Mouse (Mus musculus) CH12.LX (cell line): ENCODE measurements around the gene Cyp26a1. TPM values are rescaled to one million over a fixed set of nuclear protein-coding genes. Genes with fewer than 3 reads are reported as not detected.

Experiments
- DNase-seq: peaks from one replicate; pipeline ENCODE4 v3.0.0-alpha.2; 2013; ENCODE audit errors: extremely low read depth
- H3K27ac ChIP-seq: 2 replicates; pipeline ENCODE4 v1.5.1; 2012; ENCODE audit warnings: low read depth, mild to moderate bottlenecking, control low read depth, moderate library complexity; ENCODE audit not compliant: insufficient read depth
- H3K27me3 ChIP-seq: replicated peaks from 2 replicates; pipeline ENCODE3; 2012; ENCODE audit warnings: inconsistent platforms
- H3K36me3 ChIP-seq, 2 experiments: replicated peaks in 1 of 2; 2 replicates each; pipeline versions ENCODE3 to v1.6.1; 2012; ENCODE audit warnings: inconsistent platforms in 1 of 2, low read length in 1 of 2, mild to moderate bottlenecking in 1 of 2, mixed read lengths in 1 of 2, moderate library complexity in 1 of 2; ENCODE audit not compliant: control insufficient read depth in 1 of 2, insufficient read depth in 1 of 2
- H3K4me1 ChIP-seq, 2 experiments: 2 replicates each; pipeline ENCODE4 v1.6.1; 2012; ENCODE audit warnings: inconsistent platforms in 1 of 2, moderate library complexity in 1 of 2; ENCODE audit not compliant: insufficient read depth in 2 of 2, control insufficient read depth in 1 of 2
- H3K4me2 ChIP-seq: 2 replicates; pipeline ENCODE4 v1.6.1; 2012; ENCODE audit warnings: low read depth, mild to moderate bottlenecking, control low read depth; ENCODE audit not compliant: poor library complexity, insufficient read depth, severe bottlenecking
- H3K4me3 ChIP-seq, 3 experiments: fragments of 150-350 bp in 1 of 3; sonication (generic) in 1 of 3; replicated peaks in 1 of 3; 2 replicates each; pipeline versions ENCODE3 to v1.5.1; 2011 to 2012; ENCODE audit warnings: low read depth in 2 of 3, low read length in 2 of 3, mild to moderate bottlenecking in 2 of 3, moderate library complexity in 2 of 3, control low read depth in 1 of 3, improper control_type of control experiment in 1 of 3, inconsistent platforms in 1 of 3, mixed read lengths in 1 of 3; ENCODE audit not compliant: poor library complexity in 1 of 3
- H3K79me2 ChIP-seq: replicated peaks from 2 replicates; pipeline ENCODE4 v1.6.1; 2012; ENCODE audit warnings: mild to moderate bottlenecking, moderate library complexity; ENCODE audit not compliant: control insufficient read depth, poor library complexity, insufficient read depth, severe bottlenecking; ENCODE audit errors: extremely low read depth
- H3K9ac ChIP-seq: 2 replicates; pipeline ENCODE4 v1.6.1; 2012; ENCODE audit warnings: low read depth, mild to moderate bottlenecking, control low read depth, moderate library complexity; ENCODE audit not compliant: insufficient read depth
- H3K9me3 ChIP-seq: replicated peaks from 2 replicates; pipeline ENCODE3; 2012; ENCODE audit warnings: low read length, inconsistent platforms, mixed read lengths
- BHLHE40 ChIP-seq: IDR thresholded peaks from 2 replicates; pipeline ENCODE4 v1.6.1; 2011; ENCODE audit warnings: mild to moderate bottlenecking, low read depth, low read length, improper control_type of control experiment
- E2F4 ChIP-seq: IDR thresholded peaks from 2 replicates; pipeline ENCODE4 v1.6.1; 2011; ENCODE audit warnings: low read depth, low read length, improper control_type of control experiment; ENCODE audit not compliant: insufficient replicate concordance
- ELF1 ChIP-seq: IDR thresholded peaks from 2 replicates; pipeline ENCODE4 v1.6.1; 2014; ENCODE audit warnings: low read depth, mild to moderate bottlenecking, inconsistent platforms, low read length, improper control_type of control experiment
- EP300 ChIP-seq: IDR thresholded peaks from 2 replicates; pipeline ENCODE4 v1.6.1; 2011; ENCODE audit warnings: low read length, improper control_type of control experiment
- ETS1 ChIP-seq: conservative IDR thresholded peaks from 2 replicates; pipeline ENCODE4 v1.6.1; 2012; ENCODE audit warnings: low read depth, mild to moderate bottlenecking, inconsistent platforms, low read length, improper control_type of control experiment, moderate library complexity
- HCFC1 ChIP-seq: IDR thresholded peaks from 2 replicates; pipeline ENCODE4 v1.6.1; 2012; ENCODE audit warnings: low read depth, mild to moderate bottlenecking, inconsistent platforms, low read length, improper control_type of control experiment
- JUN ChIP-seq: IDR thresholded peaks from 2 replicates; pipeline ENCODE4 v1.6.1; 2011; ENCODE audit warnings: low read depth, mild to moderate bottlenecking, low read length, improper control_type of control experiment, moderate library complexity; ENCODE audit not compliant: insufficient read depth
- JUND ChIP-seq: conservative IDR thresholded peaks from 2 replicates; pipeline ENCODE4 v1.6.1; 2011; ENCODE audit warnings: low read depth, low read length, improper control_type of control experiment
- MAZ ChIP-seq: IDR thresholded peaks from 2 replicates; pipeline ENCODE4 v1.6.1; 2012; ENCODE audit warnings: low read depth, mild to moderate bottlenecking, inconsistent platforms, low read length, improper control_type of control experiment, moderate library complexity
- NRF1 ChIP-seq: IDR thresholded peaks from 2 replicates; pipeline ENCODE4 v1.6.1; 2014; ENCODE audit warnings: low read depth, mild to moderate bottlenecking, inconsistent platforms, low read length, improper control_type of control experiment, moderate library complexity
- POLR2A ChIP-seq: IDR thresholded peaks from 2 replicates; pipeline ENCODE4 v1.6.1; 2011; ENCODE audit warnings: low read depth, mild to moderate bottlenecking, improper control_type of control experiment, low read length
- TBP ChIP-seq: conservative IDR thresholded peaks from 2 replicates; pipeline ENCODE4 v1.6.1; 2011; ENCODE audit warnings: low read depth, low read length, improper control_type of control experiment
- TCF12 ChIP-seq: IDR thresholded peaks from 2 replicates; pipeline ENCODE4 v1.6.1; 2014; ENCODE audit warnings: low read depth, mild to moderate bottlenecking, inconsistent platforms, low read length, improper control_type of control experiment
- USF2 ChIP-seq: conservative IDR thresholded peaks from 2 replicates; pipeline ENCODE4 v1.6.1; 2011; ENCODE audit warnings: low read depth, low read length, improper control_type of control experiment
- ZC3H11A ChIP-seq: IDR thresholded peaks from 2 replicates; pipeline ENCODE4 v1.6.1; 2012; ENCODE audit warnings: low read depth, mild to moderate bottlenecking, inconsistent platforms, low read length, improper control_type of control experiment
- ZMIZ1 ChIP-seq: IDR thresholded peaks from 2 replicates; pipeline ENCODE4 v1.6.1; 2012; ENCODE audit warnings: low read depth, mild to moderate bottlenecking, inconsistent platforms, low read length, improper control_type of control experiment
- dilution Hi-C: fragments of 300-500 bp; cut with MboI; formaldehyde crosslinking; loops from 2 replicates; pipeline ENCODE4 v1.14.3; 2020; ENCODE audit warnings: low sequenced_read_pairs; ENCODE audit not compliant: extremely low pct_unique_long_range_greater_than_20kb, extremely low pct_ligation_motif_present
- in situ Hi-C: fragments of 300-500 bp; cut with MboI; formaldehyde crosslinking; loops from 3 replicates; pipeline ENCODE4 v1.14.3; 2019; ENCODE audit warnings: low sequenced_read_pairs, low pct_ligation_motif_present, low pct_unique_long_range_greater_than_20kb, mixed read lengths
- polyA plus RNA-seq: library from polyadenylated mRNA; unstranded; fragments of >175 nt; gene quantifications from 2 replicates; pipeline ENCODE4 v1.2.1, GENCODE M21; 2012; ENCODE audit warnings: low read depth; ENCODE audit not compliant: insufficient read length
- total RNA-seq, 2 experiments: library from RNA; depleted of rRNA; stranded (reverse); fragments of 300-350 nt in 1 of 2; fragments of >200 nt in 1 of 2; gene quantifications; 2 replicates each; pipeline ENCODE4 v1.2.3; 2012 to 2014

Gene Cyp26a1
- total and polyA plus RNA-seq, 3 experiments: 0.17 TPM; not detected in 2

DNA sequence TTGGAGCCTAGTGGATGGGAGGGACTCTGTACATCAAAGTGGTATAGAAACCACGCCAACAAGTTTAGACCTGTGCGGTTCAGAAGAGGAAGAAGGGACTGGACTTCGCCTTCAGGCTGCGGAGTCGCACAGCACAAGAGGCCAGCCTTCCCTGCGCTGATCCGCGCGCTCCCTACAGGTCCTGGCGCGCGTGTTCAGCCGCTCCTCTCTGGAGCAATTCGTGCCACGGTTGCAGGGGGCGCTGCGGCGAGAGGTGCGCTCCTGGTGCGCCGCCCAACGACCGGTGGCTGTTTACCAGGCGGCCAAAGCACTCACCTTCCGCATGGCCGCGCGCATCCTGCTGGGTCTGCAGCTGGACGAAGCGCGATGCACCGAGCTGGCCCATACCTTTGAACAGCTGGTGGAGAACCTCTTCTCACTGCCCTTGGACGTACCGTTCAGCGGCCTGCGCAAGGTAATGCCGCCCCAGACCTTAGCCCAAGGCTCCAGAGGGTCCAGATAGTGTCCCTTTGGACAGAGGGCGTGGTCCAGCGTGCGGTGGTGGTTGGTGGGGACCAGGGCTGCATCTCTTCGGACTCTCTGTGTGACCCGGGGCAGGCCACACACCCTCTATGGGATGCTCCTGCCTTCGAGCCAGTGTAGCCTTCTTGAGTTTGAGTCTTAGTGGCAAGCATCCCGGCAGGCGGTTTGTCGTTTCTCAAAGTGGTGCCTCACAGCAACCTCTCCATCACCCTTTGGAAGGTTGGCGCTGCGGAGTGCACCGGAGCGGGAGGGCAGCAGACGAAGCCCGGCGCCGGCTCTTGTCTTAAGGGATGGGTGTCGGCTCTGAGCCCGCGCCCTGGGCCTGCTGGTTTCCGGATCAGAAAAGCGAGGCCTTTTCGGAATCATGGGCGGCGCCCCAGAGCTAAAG is 10.4 kb upstream of the Cyp26a1 start:
- H3K27me3 ChIP-seq: no peaks in the 10 kb centered on the region
- H3K79me2 ChIP-seq: no peaks in the 10 kb centered on the region
- peaks cover 0 to 30% of the 10 kb centered on the region in 2 experiments for H3K36me3 ChIP-seq
- DNase-seq: no peak
- in situ Hi-C loops: no loop called here
- no peak overlapping the region for H3K4me2 ChIP-seq
- H3K9ac ChIP-seq: no peak overlapping the region
- no peak overlapping the region for H3K4me3 ChIP-seq
- H3K27ac ChIP-seq: no peak overlapping the region
- peaks cover 8 to 34% of the 10 kb centered on the region in 2 experiments for H3K4me1 ChIP-seq
- TF ChIP-seq MAZ: no peak
- TF ChIP-seq ELF1: no peak
- no peak for TF ChIP-seq ZC3H11A
- TF ChIP-seq JUN: no peak
- no peak for TF ChIP-seq E2F4
- TF ChIP-seq ZMIZ1: no peak
- TF ChIP-seq NRF1: no peak
- no peak for TF ChIP-seq BHLHE40
- no peak for TF ChIP-seq JUND
- dilution Hi-C loops: no loop called here
- no peaks in the 10 kb centered on the region for H3K9me3 ChIP-seq

GRCm38 (mm10) chr19:37689478-37689877 is 8.1 kb upstream of the Cyp26a1 start:
- Histone ChIP-seq H3K9me3 (no peaks in the 10 kb centered on the region), H3K4me2 (no peak overlapping the region), H3K4me1 (peaks cover 8 to 35% of the 10 kb centered on the region in 2 experiments), H3K9ac (no peak overlapping the region), H3K27me3 (no peaks in the 10 kb centered on the region), H3K27ac (no peak overlapping the region), H3K79me2 (no peaks in the 10 kb centered on the region), H3K4me3 (no peak overlapping the region), H3K36me3 (peaks cover 0 to 25% of the 10 kb centered on the region in 2 experiments)
- in situ Hi-C loops (no loop called here), dilution Hi-C loops (no loop called here)
- DNase-seq: peak; percentile 21
- TF ChIP-seq POLR2A (no peak), ZMIZ1 (no peak), EP300 (peak; percentile 37; the same call in 1 of the 2 replicates), BHLHE40 (peak; percentile 81)

GRCm38 (mm10) chr19:37690716-37691115 is 6.9 kb upstream of the Cyp26a1 start:
- H3K4me2 ChIP-seq: no peak overlapping the region
- in situ Hi-C loops: no loop called here
- no peak for DNase-seq
- no peaks in the 10 kb centered on the region for H3K27me3 ChIP-seq
- H3K79me2 ChIP-seq: no peaks in the 10 kb centered on the region
- H3K9ac ChIP-seq: no peak overlapping the region
- H3K36me3 ChIP-seq: peaks cover 0 to 19% of the 10 kb centered on the region in 2 experiments
- dilution Hi-C loops: no loop called here
- no peak overlapping the region for H3K4me3 ChIP-seq
- H3K27ac ChIP-seq: no peak overlapping the region
- H3K9me3 ChIP-seq: no peaks in the 10 kb centered on the region
- no peak for TF ChIP-seq TBP
- no peak for TF ChIP-seq EP300
- no peak for TF ChIP-seq USF2
- TF ChIP-seq BHLHE40: no peak
- no peak for TF ChIP-seq HCFC1
- TF ChIP-seq JUN: no peak
- no peak for TF ChIP-seq ZMIZ1
- no peak for TF ChIP-seq TCF12
- TF ChIP-seq ETS1: no peak
- peaks cover 8 to 35% of the 10 kb centered on the region in 2 experiments for H3K4me1 ChIP-seq
